Mouse (Mus musculus) heart, postnatal 25 days (tissue): ENCODE data around the gene Tbk1. TPM values are rescaled to one million over a fixed set of nuclear protein-coding genes. Genes with fewer than 3 reads are reported as not detected.

Experiments
- DNase-seq: peaks from one replicate; pipeline ENCODE4 v3.0.0; 2022; ENCODE audit warnings: low spot score
- intact Hi-C: fragments of 180-260 bp; cut with DNase I; formaldehyde crosslinking; loops from one replicate; pipeline ENCODE4 v1.15.1; 2025
- total RNA-seq, 2 experiments: library from RNA; stranded (reverse); gene quantifications; 2 replicates each; pipeline ENCODE4 v1.2.3; 2021

Gene Tbk1
- total RNA-seq, 2 experiments from 2014 or later, result 16.7 to 20.4 TPM

DNA sequence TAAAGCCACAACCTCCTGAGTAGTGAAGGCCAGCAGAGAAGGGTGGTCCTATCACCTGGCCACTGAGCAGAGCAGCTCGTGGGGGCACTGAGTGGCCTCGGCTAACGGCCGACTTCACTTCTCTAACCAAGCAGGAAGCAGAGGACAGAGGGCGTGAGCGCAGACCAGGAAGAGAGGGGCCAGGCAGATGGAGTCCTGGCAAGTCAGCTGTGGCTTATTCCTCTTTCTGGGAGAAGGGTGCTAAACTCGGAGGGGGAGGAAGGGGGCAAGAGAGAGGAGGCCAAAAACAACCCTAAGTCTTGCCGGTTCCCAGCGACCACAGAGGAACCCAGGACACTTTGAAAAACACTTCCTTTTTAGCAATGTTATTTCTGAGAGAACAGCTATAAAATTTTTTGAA is 10.0 kb upstream of the Tbk1 start:
- no peak for DNase-seq
- intact Hi-C loops, result no loop called here

DNA sequence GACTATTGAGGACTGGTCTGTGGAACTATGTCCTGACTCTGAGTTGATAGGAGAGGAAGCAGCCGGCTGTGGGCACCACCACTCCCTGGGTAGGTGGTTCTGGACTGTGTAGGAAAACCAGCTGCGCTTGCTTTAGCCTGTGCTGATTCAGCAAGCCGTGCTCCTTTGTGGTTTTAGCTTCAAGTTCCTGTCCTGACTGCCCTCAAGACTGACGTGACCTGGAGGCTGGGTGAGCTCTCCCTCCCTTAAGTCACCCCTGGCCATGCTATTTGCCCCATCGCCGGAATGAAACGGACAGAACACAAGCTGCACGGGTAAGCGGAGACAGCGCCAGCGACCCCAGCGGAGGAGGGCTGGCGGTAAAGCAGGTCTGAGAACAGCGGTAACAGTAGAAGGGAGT is 4.5 kb upstream of the Tbk1 start:
- intact Hi-C loops, result no loop called here
- DNase-seq, result peak; percentile 12

DNA sequence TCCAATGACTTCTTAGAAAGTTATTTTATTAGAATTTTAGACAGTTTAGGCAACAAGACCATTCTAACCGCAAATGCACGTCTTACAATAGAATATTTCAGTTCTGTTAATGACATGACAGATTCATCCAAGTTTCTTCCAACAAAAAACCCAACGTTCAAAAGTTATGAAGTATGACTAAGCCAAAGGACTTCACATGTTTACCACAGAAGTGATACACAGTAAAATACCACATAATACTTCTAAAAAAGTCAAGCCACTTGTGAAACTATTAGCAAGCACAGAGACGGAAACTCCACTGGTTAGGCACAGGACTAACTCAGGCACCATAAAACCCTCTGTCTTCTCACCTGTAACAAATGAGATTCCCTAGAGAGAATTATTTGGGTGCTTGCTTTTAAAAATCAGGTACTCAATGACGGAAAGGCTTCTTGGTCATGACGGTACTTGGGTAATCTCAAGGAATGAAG is 819 bp upstream of the Tbk1 start:
- intact Hi-C loops, result loop anchor here (5.0 kb wide), 1 partner anchor 40 kb away; the partner anchor contains the start of gene Xpot
- DNase-seq, result no peak

DNA sequence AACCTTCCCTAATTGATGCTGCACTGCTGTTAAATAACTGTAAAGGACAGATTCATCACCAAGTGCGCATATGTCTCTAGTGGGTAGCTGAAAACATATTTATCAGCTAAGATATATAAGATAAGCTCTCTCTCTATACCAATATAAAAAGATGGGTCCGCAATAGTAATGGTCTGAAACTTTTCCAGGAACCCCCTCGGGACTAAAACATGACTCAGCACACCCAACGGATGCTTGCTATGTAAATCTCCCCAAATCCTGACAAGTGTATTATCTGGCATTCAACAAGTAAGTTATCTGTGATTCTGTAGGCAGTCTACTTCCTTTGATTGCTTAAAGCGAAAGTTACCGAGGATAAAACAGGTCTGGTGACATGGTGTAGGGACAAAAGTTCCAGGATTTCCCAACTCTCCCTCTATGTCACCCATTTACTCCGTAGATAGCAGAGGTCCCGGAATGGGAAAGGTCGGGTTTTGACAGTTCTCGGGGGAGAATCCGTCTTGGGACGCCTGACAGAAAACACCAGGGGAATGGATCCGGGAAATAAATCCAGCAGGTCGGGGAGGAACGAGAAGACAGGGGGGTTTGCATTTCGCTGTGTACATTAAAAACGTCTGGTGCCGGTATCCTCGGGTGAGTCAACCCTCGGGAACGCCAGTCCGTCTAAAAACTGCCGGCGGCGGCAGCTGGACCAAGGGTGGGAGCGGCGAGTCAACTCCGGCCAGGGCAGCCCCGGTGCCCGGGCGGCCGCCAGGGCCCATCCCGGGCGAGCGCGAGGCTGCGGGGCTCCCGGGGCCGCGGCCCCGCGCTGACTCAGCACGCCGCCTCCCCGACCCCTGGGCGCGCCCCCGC is 570 bp downstream of the Tbk1 start:
- intact Hi-C loops, result loop anchor here (5.0 kb wide), 1 partner anchor 41 kb away; the partner anchor contains the start of gene Xpot
- peak; percentile 19 for DNase-seq

DNA sequence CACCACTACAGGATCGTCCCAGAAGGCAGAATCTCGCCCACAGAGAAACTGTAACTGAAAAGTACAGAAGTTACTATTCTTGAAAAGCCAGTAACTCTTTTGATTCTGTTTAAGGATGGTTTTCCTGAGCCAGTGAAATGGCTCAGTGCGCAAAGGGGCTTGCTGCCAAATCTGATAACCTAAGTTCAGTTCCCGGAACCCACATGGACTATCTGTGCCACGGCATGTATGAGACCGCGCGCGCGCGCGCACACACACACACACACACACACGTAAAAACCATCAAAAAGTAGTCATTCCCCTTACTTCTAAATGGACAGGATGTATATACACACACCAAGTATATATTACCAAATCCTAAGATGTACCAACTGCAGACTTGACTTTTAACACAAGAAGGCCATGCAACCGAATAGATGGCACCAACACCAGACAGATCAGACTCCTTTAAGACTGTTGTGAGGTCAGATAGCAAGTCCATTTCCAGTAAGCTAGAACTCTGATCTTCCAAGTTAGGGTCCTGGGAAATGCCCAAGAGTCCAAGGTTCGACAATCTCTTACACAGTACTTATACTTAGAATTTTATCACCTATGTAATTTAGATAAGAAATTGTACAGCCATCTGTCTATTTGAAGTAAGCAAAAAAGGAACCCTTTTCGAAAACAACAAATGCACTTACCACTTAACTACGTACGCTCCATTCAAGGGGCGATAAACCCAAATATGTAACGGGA is 1.4 kb downstream of the Tbk1 start:
- intact Hi-C loops, result loop anchor here (5.0 kb wide), 1 partner anchor 42 kb away; the partner anchor contains the start of gene Xpot
- no peak for DNase-seq

DNA sequence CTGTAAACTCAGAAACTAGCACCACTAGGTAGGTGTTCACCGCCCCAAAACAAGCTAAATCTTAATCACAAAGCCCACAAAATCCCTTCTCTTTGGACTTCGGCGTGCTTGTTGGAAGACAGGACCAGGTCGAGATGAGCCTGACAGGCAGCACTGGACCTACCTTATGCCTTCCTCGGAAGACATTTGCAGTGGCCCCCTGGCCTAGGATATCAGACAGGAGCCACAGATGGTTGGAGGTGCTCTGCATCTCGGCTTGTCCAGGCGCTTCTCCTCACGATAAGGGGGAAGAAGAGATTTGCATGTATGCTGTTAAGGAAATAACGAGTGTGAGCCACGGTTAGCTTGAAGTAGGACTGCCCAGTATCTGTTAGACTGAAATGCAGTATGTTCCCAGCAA is 2.6 kb downstream of the Tbk1 start:
- intact Hi-C loops, result no loop called here
- no peak for DNase-seq

DNA sequence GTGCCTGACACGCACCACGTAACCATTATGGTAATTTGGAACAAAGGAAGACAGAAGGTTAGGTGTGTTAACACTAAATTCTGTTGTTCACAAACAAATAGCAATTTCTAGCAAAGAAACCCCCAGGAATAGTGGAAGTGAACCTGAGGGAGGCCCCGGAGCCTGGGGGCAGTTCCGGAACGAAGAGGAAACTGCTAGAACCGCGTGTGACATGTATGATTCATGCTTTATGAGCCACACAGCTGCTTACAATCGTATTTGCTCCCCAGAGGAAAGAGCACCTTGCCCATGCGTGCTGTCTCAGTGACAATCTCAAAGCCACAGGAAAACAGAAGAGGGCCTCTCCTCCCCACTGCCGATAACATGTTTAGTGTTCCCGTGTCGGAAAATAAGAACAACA is 3.6 kb downstream of the Tbk1 start:
- intact Hi-C loops, result no loop called here
- no peak for DNase-seq

DNA sequence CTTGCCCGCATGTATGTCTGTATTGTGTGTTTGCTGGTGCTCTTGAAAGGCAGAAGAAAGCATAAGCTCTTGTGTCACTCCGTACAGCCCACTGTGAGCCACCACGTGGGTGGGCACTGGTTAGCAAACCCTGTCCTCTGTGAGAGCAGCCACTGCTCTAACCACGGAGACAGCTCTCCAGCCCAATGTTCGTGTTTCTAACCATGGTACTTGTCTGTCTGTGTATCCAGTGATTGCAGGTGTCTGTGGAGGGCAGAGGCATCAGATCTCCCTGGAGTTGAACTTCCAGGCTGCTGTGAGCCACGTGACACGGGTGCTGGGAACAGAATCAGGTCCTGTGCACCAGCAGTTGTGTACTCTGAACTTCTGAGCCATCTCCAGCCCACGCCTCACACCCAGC is 4.3 kb downstream of the Tbk1 start:
- no peak for DNase-seq
- intact Hi-C loops, result no loop called here

DNA sequence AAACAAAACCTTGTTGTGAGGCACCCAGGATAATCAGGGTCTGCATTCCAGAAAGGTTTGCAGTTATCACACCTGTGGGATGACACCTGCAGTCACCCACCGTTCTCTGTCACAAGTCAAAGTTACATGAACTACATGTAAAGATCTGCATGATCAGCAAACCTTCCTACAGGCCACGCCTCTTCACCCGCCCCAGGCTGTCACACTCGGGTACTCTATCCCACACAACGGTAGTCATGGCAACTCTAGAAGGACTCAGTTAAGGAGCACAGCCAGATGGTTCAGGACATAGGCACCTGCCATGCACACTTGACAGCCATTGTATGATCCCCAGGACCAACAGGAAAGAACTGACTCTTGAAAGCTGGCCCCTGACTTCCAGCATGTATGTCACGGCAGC is 5.2 kb downstream of the Tbk1 start:
- DNase-seq, result no peak
- intact Hi-C loops, result no loop called here

DNA sequence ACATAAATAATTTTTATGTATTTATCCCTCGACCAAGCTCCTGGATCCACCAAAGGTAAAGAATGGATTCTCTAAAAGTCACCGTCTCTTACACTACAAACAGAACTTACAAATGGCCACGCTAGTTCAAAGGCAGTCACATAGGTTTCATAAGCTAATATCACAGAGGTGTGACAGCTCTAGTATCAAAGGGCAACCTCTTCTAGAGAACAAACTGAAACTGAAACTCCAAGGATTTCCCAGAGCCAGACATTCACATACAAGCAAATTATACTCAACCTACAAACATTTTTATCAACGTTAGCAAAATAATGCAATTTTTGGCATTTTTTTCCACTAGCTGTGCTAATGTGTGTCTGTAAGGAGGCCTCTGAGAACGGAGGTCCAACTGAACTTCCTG is 6.2 kb downstream of the Tbk1 start:
- no peak for DNase-seq
- intact Hi-C loops, result no loop called here

DNA sequence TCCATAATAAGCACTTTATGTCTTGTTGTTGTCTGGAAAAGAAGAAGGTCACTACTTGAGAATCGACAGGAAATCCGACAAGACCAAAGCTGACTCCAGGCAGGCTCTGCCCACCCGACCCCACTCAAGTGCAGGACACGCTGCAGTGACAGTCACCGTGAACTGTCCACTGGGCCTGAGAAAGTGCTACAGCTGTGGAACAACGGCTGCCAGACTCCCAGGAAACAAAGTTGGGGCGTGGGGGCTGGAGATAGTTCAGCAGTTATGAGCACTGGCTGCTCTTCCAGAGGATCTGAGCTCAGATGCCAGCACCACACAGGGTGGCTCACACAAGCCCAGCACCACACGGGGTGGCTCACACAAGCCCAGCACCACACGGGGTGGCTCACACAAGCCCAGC is 10.2 kb downstream of the Tbk1 start:
- intact Hi-C loops, result no loop called here
- DNase-seq, result no peak

DNA sequence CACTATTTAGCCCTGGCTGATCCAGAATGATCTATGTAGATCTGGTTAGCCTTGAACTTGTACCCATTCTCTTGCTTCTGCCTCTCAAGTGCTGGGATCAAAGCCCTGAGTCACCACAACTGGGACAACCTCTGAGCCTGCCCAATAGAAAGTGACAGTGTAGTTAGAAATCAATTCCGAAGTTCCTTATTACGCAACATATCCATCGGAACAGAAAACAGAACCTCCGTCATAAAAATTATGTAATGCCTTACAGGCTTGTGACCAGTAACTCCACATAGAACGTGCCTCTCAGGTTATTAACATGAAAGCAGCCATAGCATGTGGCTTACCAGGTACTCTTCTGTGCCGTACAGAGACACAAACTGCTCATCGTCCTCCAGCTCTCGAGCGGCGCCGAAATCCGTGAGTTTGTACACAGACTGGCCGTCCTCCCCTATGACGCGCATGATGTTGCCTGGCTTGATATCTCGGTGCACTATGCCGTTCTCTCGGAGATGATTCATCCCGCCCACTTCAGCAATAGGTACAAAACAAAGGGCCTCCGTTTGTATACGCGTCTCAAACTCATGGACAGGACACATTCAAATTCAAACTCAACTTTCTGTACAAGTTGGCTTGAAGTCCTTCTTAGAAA is 15.0 kb downstream of the Tbk1 start:
- DNase-seq, result no peak
- intact Hi-C loops, result no loop called here

DNA sequence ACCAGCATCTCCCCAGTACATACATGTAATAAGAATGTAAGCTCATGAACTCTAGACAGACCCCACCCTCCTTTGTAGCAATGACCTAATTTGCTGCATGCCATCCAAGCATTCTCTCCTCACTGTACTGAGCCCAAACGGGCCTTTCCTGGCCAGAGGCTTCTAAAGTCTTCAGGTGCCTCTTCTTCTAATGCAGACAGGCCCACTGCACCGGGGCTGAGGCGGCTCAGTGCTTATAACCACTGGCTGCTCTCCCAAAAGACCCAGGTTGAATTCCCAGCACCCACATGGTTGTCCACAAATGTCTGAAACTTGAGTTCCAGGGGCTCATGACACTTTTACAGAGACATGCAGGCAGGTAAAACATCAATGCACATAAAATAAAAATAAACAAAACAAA is 15.6 kb downstream of the Tbk1 start:
- intact Hi-C loops, result no loop called here
- no peak for DNase-seq

DNA sequence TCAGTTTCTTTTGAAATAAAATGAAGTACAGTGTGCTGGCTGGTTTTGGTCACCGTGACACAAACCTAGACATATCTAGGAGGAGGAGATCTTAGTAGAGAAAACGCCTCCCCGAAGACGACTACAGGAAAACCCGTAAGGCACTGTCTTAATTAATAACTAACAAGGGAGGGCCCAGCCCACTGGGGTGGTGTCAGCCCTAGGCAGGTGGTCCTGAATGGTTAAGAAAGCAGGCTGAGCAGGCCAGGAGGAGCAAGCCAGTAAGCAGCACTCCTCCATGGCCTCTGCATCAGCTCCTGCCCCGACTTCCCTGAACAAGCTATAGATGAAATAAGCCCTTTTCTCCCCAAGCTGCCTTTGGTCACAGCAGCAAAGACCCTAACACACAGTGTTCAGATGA is 16.8 kb downstream of the Tbk1 start:
- intact Hi-C loops, result no loop called here
- DNase-seq, result no peak

DNA sequence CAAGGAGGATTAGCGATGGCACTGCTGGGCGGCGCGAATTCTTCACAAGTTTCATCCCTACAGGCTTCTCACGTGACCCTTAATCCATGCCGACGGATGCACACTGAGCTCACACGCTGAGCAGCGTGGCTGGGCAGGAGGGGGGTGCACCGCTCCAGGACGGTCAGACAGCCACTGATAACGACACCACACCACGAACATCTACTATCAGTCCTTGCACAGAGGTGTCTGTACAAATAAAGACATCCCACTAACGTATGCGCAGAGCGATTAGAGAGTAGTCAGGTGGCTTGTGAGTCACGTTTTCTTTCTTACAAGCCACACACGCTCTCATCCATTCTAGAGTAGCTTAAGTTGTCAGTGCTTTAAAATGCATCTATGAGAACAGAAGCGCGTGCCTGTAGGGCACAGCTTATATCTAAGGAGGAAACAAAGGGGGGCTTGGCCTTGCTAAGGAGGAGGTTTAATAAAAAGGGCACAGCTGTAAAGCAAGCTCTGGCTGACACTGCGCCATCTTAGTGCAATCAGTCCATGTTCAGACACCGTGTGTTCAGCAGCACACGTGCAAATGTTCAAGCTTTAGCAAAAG is 17.5 kb downstream of the Tbk1 start:
- DNase-seq, result no peak
- intact Hi-C loops, result no loop called here

DNA sequence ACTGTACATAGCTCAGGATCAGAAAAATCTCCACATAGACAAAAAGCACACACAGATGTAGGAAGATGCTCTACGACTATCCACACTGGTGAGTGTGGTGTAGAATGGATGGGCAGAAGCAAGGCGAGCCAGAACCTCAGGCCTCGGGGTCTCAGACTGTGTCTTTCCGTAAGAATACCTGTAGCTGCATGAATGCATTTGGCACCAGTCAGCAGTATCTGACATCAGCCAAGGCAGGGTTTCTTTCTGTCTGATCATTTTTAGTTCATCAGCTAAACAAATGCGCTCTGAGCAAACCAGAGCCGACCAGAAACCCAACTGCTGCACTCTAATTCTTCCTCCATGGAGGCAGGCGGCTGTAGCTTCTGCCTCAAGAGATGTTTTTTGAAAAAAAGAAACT is 18.1 kb downstream of the Tbk1 start:
- no peak for DNase-seq
- intact Hi-C loops, result no loop called here

DNA sequence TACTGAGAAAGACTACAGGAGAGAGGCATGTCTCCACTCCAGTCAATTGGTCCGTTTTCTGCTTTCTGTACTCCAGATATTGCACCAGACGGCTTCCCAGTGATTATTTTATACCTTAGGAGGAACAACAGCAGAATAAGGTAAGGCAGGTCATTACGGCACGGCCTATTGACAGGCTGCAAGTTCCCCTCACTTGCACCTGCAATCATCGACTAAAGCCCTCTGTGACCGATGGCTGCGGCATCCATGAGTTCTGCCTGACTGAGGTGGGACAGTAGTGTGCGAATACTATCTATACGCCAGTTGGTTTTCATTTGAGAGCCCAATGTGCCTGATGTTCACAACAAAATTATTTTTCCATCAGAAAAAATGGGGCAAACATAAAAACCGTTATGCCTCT is 18.6 kb downstream of the Tbk1 start:
- DNase-seq, result no peak
- intact Hi-C loops, result no loop called here

DNA sequence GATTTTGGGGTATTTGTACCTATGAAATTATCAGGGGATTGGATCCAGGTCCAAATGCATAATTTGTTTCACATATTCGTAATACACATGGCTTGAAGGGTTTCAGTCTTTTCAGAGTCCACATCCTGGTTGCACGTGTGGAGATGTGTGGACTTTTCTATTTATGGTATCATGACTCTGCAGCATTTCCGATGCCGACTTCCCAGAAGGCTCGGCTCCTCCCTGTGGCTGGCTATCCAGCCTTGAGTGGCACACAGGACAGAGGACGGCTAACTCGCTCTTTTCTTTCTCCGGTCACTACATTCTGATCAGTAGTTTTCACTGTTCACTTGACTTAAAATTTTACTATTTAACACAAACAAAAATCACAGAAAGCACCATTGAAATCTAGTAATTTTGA is 22.1 kb downstream of the Tbk1 start:
- intact Hi-C loops, result no loop called here
- DNase-seq, result no peak

DNA sequence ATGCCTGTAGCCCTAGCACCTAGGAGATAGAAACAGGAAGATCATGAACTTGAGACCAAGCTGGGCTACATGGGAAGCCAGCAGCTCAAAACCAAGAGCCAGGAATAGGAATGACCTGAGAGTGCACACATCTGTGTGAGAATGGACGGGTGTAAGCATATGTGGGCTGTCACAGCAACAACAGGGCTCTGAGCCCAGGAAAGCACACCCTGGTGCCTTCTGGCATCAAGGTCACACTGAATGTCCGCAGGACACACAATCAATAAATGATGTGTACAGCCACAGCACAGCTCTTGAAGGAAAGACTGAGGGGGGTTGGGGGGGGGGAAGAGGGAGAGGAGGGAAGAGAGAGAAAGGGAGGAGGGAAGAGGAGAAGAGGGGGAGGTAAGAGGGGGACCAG is 28.4 kb downstream of the Tbk1 start:
- intact Hi-C loops, result no loop called here
- no peak for DNase-seq

DNA sequence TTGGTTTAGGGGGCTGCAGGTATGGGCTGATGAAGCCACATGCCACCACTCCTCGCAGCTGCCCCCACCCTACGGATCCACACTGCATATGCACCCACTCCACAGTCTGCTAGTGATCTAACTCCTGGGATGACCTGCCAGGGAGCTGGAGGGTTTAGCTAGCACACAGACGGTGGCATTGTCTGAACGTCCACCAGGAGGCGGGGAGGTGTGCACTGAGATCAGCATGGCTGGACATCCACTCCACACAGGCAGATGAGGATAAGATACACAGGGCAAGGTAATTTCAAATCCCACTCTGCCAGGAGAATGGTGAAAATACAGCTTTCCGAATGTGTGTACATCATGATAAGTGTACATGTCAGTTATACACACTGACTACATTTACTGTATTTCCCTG is 30.3 kb downstream of the Tbk1 start:
- DNase-seq, result no peak
- intact Hi-C loops, result no loop called here
